Mouse (Mus musculus) spleen, adult 2 months (tissue): ENCODE data around the gene Vwa8.

Experiments
- CTCF ChIP-seq: fragments of 200-500 bp; IDR thresholded peaks from 2 replicates; pipeline ENCODE4 v1.5.1; 2011; ENCODE audit warnings: mild to moderate bottlenecking, inconsistent platforms; ENCODE audit not compliant: insufficient read depth, insufficient read length, insufficient replicate concordance; ENCODE audit errors: extremely low read depth
- POLR2A ChIP-seq: fragments of 200-500 bp; IDR thresholded peaks from 2 replicates; pipeline ENCODE4 v1.6.1; 2011; ENCODE audit warnings: low read depth, low read length, inconsistent platforms

GRCm38 (mm10) chr14:79126176-79126575 is 277.3 kb downstream of the Vwa8 start:
- no peak for TF ChIP-seq CTCF
- TF ChIP-seq POLR2A, result no peak
